Mouse (Mus musculus) Muller cell, postnatal 12 days (primary cell): Measurements from ENCODE around the gene Caln1.
A peak's percentile ranks its signal among the peaks of the same experiment; 100 is the strongest.

Experiments used
- DNase-seq: peaks from one replicate; pipeline ENCODE4 v3.0.0-alpha.2; 2015; ENCODE audit errors: inconsistent ontology term

Gene Caln1

DNA sequence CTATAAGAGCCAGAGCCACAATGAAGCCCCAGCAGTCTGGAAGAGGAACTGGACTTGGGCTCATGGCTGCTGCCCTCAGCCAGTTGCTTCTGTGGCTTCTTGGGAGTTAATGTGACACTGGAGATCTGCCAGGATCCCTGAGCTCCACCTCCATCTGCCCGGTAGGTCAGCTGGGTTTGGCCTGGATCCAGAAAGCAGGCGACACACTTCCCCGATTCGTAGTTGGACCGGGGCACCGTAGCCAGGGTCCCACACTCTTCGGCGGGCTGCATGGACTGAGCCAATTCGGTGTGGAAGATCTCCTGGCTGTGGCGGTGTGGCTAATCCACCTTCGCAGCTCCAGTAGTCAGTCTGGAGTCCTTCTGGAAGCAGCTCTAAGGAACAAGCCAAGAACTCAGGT is at the start of gene Caln1:
Gene Caln1, plus strand, starts transcription at position 219 of the 400 bp plus-strand sequence.
- DNase-seq: no peak

DNA sequence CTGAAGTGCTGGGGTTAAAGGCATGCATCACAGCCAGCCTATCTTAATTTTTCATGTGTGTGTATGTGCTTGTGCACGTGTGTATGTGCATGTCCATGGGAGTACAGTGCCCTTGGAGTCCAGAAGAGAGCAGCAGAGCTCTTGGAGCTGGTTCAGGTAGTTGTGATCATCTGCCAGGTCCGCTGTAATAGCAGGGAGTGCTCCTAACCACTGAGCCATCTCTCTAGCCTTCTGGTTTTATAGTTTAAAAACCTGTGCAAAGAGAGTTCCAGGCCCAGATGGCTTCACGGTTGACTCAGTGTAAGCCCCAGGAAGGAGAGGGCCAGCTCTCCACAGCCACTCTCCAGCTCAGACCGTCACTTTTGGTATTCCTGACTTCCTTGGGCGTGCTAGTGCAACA is 49.5 kb upstream of the Caln1 start:
- no peak for DNase-seq

DNA sequence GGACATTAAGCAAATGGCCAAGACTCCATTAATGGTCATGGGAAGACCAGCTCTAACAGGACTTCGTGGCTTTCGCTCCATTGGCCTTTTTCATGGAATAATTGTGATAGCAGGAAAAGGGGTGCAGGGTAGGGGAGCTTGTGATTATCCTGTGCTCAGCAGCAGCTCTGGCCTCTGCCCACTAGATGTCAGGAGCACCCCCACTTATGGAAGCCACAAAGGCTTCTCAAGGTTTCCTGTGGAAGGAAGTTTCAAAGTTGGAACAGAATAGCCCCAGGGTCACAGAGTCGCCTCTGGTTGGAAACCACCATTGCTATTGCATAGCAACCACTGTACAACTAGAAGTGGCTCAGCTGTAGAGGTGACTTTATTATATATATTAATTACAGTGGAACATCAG is 48.8 kb upstream of the Caln1 start:
- DNase-seq: no peak

DNA sequence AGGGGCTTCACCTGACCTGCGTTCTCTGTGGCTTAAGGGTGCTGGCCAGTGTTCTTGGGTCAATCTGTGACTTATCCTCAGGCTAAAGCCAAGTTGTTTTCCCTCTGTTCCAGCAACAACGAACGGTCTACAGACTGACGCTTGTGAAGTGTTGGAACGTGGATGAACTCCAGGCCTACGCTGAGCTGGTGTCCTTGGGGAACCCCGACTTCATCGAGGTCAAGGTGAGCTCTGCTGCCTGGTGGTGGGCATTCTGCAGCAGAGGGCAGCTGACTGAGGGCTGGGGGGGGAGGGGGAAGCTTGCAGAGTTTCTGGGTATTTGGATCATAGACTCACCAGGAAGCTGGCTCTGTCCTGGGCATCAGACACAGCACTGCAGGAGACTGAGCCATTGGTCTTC is 43.8 kb upstream of the Caln1 start:
- no peak for DNase-seq

DNA sequence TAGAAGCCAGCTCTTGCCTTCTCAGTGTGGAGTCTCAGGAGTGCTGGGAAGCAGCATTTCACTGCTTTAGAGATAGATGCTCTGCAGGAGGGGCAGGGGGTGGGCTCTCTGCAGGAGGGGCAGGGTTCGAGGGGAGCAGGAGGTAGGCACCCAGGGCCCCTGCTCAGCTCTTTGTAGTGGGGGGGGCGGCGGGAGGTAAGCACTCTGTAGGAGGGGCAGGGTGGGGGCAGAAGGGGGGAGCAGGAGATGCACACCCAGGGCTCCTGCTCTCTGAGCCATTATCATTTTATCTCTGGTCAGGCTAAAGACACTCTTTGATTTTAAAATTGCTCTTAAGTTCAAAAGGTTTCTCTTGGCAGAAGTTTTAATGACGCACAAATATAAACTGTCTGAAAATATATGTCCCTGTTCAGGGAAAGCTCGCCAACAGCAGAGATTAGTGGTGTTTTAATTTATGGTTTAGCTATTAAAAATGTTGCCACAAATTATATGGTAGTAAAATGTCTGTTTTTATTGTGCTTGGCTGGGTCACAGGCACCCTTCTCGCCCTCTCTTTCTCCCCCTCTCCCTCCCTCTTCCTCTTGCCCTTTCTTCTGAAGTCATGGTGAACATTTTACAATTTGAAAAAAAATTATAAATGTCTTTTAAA is 41.5 kb upstream of the Caln1 start:
- no peak for DNase-seq

DNA sequence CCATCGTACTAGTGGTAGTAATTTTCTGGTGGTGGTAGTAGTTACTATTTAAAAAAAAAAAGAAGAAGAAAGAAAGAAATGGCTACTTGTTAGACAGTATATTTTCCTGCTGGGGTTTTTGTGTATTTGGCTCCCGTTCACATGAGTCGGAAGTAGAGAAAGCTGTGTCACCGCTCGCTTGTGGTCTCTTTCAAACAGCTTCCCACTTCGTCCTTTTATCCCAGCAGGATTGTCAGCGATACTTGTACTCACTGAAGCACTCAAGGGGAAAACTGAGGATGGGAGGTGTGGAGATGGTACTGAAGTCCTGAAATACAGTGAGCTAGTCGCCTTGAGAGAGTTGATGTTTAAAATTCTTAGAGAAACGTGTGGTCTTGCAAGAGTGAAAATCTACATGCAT is 40.9 kb upstream of the Caln1 start:
- peak; percentile 9 for DNase-seq

DNA sequence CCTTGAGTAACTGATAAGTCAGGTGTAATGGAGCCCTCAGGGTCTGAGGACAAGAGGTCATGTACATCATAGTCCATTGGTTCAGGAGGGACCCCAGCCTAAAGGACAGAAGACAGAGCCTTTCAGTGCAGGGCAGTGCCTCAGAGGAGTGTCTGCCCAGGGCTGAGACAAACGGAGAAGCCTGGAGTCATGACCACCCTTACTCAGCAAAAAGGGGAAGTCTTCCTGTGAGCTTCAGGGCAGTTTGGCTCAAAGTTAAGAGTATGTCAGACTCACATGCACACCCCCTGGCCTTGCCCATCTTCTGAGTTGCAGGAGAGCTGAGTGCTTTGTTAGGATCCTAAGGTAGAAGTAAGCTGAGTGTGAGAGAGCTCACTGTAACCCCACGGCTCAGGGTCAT is 39.4 kb upstream of the Caln1 start:
- DNase-seq: no peak

DNA sequence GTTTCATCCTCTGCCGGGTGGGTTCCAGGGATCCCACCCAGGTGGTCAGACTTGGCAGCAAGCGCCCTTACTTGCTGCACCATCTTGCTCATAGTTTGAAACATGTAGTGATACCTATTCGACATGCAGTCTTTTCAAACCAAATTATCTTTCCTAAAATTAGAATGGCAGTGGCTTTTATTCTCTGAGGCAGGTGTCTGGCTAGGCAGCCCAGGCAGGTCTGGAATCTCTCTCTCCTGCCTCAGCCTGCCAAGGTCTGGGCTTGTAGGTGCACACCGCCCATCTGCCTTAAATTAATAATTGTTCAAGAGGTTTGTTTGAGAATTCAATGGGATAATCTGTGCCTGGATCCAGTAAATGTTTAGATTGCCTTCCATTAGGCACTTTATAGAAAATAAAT is 38.5 kb upstream of the Caln1 start:
- no peak for DNase-seq

DNA sequence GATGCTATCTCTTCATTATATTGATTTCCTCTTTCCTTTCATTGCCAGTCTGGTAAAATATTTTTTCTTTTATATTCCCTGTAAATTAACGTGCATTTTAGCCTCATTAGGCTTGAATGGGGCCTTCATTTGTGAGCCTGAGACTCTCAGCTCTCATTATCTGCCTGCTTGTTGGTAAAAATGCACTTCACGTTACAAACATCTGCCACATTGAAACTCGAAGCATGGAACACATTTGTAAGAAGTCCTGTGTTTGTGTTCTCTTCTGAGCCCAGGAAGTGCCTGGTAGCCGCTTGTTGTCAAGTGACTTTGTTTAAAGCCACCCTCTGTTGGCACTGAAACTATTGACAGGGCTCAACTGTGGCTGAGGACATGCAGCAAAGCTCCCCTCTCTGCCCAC is 38.0 kb upstream of the Caln1 start:
- peak; percentile 17 for DNase-seq

DNA sequence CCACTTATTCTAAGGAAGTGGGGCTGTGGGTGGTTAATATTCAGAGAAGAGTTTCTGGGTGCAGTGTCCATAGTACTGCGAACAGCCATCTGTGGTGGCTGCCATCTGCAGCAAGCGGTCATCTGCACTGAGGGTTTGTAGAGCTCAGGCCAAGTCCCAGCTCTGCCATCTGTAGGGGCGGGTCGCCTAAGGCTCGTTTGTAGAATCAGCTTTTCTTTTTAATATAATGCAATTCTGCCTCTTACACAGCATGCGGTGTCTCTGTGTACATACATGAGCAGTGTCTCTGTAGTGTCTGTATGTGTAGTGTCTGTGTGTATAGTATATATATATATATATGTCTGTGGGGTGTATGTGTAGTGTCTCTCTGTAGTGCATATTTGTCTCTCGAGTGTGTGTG is 35.7 kb upstream of the Caln1 start:
- no peak for DNase-seq

DNA sequence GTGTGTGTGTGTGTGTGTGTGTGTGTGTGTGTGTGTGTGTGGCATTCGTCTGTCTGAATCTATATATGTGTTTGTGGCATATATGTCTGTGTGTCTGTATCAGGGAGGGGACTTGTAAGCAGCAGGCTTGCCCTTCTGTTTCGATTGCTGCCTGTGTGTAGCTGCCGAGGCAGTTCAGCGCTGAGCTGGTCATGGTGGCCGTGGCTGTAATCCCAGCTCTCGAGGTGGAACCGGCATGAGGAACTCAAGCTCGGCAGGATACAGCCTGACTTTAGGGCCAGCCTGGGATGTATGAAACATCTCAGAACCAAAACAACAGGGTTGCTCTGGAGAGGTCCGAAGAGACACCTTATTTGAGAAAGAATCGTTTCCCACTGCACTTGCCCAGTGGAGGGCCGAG is 35.3 kb upstream of the Caln1 start:
- no peak for DNase-seq

DNA sequence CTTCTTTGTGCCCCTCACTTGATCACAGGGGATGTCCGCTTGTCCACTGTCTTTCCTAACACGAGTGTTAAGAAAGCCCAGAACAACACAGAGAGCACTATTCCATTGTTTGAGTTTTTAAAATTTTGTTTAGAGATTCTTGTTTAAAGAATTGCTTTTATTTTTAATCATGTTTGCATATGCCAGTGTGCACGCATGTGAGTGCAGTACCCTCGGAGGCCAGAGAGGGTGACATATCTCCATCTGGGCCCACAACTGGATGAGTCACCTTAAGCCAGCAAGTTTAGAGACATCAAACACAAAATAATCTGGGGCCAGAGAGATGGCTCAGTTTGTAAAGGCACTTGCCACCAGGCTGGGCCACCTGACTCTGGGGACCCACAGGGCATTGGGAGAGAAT is 33.8 kb upstream of the Caln1 start:
- no peak for DNase-seq

DNA sequence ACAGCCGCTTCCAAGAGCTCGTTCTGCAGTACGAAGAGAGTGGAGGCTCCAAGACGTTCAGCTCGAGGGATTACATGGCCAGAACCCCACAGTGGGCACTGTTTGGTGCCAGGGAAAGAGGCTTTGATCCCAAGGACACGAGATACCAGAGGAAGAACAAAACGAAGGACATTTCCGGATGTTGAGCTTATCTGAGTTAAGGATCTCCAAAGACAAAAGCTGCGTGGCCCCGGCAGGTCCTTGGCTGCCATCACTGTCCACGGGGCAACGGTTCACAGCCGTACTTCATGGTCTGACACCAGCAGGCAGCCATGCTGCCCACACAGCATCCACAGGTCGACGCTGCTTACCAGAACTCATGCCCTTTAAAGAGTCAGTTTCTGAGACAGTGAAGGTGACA is 28.6 kb upstream of the Caln1 start:
- DNase-seq: no peak

DNA sequence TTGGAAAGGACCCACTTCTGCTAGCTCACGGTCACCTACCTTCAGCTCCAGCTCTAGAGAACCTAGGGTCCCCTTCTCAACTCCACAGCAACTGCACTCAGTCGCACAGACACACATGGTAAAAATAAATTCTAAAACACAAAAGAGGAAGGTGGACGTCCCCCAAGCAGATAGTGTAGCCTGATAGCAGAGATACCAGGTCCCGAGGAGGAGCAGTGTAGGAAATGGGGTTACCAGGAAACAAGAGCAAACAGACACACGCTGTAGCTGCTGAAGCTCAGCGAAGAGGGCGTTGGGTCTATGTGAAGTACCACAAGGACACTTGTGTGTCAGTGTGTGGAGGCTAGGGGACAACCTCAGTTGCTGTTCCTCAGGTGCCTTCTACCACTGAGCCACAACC is 24.3 kb upstream of the Caln1 start:
- no peak for DNase-seq

DNA sequence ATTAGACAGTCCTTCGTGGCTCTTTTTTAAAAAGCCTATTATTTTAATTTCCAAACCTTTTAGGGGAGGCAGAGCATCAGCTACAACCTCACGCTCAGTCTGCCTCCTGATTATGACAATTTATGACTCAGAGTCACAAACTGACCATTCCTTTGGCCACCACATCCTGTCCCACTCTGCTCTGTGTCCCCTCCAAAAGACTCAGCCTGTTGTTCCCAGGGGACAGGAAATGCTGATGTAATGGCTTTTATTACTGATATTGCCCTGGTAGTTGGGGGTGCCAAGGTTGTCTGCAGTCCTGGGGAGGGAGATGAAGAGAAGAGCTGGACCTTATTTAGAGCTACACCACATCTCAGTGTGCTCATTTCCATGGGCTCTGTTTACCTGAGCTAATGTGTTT is 23.4 kb upstream of the Caln1 start:
- peak; percentile 36 for DNase-seq

DNA sequence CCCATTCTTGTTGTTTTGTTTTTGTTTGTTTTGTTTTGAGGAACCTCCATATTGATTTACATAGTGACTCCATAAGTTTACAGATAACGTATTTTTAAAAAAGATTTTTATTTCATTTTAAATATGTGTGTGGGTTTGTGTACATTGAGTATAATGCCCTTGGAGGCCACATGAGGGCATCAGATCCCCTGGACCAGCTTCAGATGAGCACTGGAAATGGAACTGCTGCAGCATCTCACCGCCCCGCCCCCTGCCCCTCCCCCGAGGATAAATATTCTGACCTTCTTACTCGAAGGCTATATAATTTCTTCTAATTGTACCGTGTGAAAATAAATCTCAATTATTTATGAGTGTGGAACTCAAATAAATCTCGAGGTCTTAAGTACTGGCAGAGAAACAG is 14.0 kb upstream of the Caln1 start:
- DNase-seq: no peak

DNA sequence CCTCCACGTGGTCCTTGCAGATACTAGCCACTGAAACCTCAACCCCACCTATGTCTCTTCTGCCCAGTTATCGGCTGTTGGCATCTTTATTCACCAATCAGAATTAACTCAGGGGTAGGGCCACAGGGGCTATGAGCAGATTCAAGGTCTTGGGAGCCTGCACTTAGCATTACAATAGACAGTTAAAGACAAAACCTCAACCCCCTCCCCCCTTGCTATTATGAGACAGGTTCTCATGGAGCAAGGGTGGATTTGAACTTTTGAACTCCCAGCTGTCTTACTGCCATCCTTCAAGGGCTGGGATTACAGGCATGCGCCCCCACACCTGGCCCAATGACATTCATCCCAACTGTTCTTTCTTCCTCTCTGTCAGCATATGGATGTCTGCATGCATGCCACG is 6.1 kb upstream of the Caln1 start:
- DNase-seq: no peak

DNA sequence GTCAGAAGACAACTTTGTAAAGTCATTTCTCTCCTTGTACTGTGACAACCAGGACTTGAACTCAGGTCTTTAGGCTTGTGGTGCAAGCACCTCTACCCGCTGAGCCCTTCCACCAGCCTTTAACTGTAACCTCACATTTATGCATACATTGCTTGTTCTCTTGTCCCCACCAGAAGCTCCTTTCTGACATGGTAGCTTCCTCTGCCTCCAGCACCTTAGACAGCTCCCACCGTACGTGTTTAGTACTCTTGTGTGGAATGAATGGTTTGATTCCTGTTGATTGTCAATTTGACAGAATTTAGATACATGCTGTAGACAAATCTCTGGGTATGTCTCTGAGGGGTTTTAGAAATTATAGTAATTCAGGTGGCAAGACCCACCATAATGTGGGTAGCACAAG is 5.5 kb upstream of the Caln1 start:
- DNase-seq: peak; percentile 6

DNA sequence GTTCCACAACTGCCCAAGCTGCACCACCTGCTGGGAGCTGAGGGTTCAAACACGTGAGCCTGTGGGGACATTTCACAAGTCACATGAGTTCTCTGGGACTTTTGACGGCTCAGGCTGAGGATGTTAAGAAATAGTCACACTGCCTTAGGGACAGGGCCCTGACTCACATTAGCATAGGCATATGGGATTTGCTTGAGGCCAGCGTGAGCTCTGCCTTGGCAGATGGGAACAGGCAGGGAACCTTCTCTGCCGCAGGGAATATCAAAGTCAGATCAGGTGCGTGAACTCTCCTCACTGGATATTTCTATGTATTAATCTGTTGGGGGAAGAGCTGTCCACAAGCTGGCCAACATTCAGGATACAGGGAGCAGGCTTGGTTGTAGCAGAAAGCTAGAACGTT is 1.0 kb upstream of the Caln1 start:
- no peak for DNase-seq

DNA sequence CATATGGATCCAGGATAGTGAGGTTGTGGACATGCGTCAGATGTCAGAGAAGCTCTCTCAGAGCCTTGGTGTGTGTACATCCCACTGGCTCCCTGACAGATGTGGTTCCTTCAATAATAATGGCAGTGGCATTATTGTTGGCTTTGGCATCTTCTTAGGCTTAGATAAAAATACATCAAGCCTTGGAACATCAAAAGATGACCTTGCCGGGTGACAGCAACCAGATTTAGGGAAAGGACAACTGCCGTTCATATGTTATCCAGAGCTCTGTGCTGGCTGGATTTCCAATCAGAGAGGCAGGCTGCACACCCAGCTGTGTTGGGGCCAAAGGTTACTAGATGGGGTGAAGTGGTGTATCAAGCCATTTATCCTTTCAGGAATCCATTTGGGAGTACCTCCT is 6.2 kb downstream of the Caln1 start:
- no peak for DNase-seq

DNA sequence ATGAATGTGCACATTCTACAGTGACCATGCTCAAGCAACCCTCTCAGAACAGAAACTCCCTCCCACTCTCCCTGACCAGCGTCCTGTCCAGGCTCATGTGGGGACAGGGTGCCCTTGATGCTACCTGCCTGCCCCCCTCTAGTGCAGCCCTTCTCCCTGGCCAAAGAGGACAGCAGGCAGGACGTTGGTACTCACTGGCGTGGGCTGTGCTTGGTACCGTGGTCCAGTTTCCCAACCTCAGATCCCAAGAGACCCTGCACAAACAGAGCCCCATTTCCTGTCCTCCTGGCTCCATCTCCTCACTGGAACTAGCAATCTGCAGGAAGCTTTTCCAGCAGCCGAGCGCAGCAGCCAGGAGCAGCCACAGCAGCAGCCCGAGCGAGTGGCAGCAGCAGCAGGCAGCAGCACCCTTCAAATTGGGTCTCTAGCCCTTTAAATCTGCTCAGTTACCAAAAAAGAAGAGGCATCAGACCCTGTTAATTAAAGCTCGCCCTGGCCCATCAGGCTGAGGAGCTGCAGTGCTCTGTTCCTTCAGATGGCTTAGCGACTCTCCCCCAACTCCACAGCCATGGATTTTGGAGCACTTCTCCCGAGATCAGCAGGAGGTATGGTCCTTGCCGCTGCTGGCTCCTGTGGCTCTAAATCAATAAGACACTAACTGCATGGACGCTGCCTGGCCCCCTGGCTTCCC is 15.1 kb downstream of the Caln1 start, which contains the start of gene A330070K13Rik:
Gene A330070K13Rik, minus strand, starts transcription at position 410 of the 691 bp plus-strand sequence.
- no peak for DNase-seq

DNA sequence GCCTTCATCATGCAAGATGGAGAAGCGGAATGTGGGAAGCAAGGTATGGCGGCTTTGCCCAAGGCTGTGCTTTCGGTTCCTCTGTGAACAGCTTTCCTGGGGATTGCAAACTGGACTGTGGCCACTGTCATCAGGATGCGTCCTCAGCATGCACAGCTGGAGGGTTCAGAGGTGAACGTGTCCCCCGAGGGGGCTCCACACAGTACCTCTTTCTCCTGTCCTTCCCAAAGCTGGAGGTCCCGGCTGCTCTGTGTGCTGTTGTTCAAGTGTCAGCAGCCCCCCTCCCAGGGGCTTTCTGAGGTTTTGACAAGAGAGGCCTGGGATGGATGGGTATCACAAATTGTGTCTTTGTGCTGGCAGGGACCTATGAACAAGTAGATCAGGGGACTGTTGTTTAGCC is 17.2 kb downstream of the Caln1 start:
- no peak for DNase-seq

DNA sequence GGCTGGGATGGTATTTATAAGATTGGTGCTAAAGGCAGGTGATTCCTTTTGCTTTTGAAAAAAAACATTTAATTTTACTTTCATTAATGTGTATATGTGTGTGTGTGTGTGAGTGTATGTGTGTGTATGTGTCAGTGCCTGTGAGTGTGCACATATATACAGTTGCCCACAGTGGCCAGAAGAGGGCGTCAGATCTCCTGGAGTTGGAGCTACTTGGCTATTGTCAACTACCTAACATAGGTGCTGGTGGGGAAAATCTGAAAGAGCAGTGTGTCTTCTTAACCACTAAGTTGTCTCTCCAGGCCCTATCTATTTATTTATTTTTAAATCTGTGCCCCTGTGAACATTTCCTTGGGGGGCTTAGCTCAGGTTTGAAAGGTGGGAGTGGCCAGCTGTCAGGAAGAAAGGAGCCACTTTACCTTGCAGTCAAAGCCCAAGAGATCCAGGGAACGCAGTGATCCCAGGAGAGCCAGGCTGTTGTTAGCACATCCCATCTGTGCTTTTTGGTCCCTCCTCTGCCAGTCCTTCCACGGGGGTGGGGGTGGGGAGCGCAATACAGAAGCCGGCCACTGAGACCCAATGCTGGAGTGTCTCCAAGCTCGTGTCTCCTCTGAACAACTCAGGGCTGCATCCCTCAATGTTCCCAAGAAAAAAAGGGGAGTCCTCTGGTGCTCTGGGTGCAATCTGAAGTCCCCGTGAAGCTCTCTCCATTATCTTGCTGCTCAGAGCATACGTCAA is 24.5 kb downstream of the Caln1 start:
- no peak for DNase-seq
